Mouse (Mus musculus) midbrain, embryonic 10.5 days (tissue): ENCODE measurements around the gene Rrp7a. TPM values are rescaled to one million over a fixed set of nuclear protein-coding genes. Genes with fewer than 3 reads are reported as not detected.

Source experiments
- DNase-seq: peaks from one replicate; pipeline ENCODE4 v3.0.0-alpha.2; 2017; ENCODE audit warnings: low spot score
- H3K27ac ChIP-seq: fragments of 300-500 bp; sonication (generic); replicated peaks from 2 replicates; pipeline ENCODE4 v1.5.1; 2016; ENCODE audit warnings: mild to moderate bottlenecking
- H3K27me3 ChIP-seq: fragments of 300-500 bp; sonication (generic); 2 replicates; pipeline ENCODE4 v1.6.1; 2016; ENCODE audit warnings: low read depth, mild to moderate bottlenecking; ENCODE audit not compliant: poor library complexity, severe bottlenecking
- H3K36me3 ChIP-seq: fragments of 300-500 bp; sonication (generic); 2 replicates; pipeline ENCODE4 v1.6.1; 2016; ENCODE audit warnings: mild to moderate bottlenecking, moderate library complexity
- H3K4me1 ChIP-seq: fragments of 300-500 bp; sonication (generic); 2 replicates; pipeline ENCODE4 v1.6.1; 2016
- H3K4me3 ChIP-seq: fragments of 300-500 bp; sonication (generic); 2 replicates; pipeline ENCODE4 v1.5.1; 2016; ENCODE audit warnings: mild to moderate bottlenecking, moderate library complexity
- H3K9me3 ChIP-seq: fragments of 300-500 bp; sonication (generic); replicated peaks from 2 replicates; pipeline ENCODE4 v1.6.1; 2016; ENCODE audit warnings: mild to moderate bottlenecking
- WGBS: fragments of 180-500 bp; shearing (Covaris S2); methylation state at CpG from one replicate; pipeline ENCODE4 v1.1.7; 2016; 5-methylcytosine and 5-hydroxymethylcytosine counted together
- polyA plus RNA-seq: library from polyadenylated mRNA; unstranded; fragments of >200 nt; fragmentation: Nextera tagmentation; extraction: Ambion mirVana; gene quantifications from 2 replicates; pipeline ENCODE4 v1.2.1, GENCODE M21; 2016

The Rrp7a gene
- polyA plus RNA-seq, 1 experiment from 2014 or later: 91.4 TPM

DNA sequence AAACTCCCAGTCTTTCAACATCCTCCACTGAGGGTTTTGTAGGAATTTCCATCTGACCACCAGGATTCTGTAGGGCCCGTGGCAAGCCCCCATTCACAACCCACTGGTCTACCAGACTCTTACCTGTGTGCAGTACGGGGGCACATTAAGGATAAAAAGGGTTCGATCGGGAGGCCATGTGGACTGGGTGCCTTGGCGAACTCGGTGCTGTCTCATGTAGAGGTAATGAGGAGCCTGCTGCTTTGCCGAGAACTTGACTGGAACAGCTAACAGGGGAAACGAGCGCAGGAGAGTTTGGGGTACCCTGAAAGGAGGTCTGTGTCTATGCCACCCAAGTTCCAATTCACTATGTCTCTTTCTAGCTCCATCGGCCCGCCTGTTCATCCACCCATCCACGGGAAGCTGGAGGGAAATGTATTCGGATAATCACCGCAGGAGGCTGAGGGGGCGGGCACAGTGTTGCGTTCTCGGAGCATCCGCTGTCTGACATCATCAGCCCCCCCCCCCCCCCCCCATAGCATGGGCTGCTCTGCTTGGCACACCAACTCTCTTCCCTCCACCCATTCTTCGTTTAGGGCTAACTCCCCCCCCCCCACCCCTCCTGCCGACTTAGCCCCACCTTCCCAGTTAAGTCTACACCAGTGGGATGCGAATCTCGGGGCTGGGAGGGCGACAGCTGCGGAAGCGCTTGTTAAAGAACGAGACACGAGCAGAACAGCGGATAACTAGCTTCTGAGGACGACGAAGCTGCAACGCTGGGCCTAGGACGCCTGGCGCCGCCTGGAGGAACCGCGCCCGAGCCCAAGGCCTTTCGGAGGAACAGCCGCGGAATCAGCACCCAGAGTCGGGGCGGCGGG lies 664 bp downstream of the Rrp7a start:
- Histone ChIP-seq H3K9me3 (no peaks in the 10 kb centered on the region), H3K36me3 (peaks cover 54% of the 10 kb centered on the region), H3K27me3 (no peaks in the 10 kb centered on the region), H3K4me1 (peaks cover 14% of the 10 kb centered on the region), H3K27ac (peak overlapping the region; percentile 90), H3K4me3 (peak overlapping the region; percentile 94)
- DNase-seq: peak; percentile 63
- 4% methylated on average over 42 of the region's 43 CpGs for WGBS

- Histone ChIP-seq H3K27ac (no peak overlapping the region), H3K4me1 (peaks cover 38% of the 10 kb centered on the region), H3K9me3 (no peaks in the 10 kb centered on the region), H3K4me3 (no peak overlapping the region), H3K27me3 (no peaks in the 10 kb centered on the region), H3K36me3 (peaks cover 67% of the 10 kb centered on the region)
- 86% methylated on average over 7 of the region's 7 CpGs for WGBS
- DNase-seq: no peak
Observed at GRCm38 (mm10) chr15:83118360-83118759, 4.2 kb downstream of the Rrp7a start.

GRCm38 (mm10) chr15:83115071-83115470 lies 7.5 kb downstream of the Rrp7a start:
- WGBS: 42% methylated on average over 6 of the region's 6 CpGs
- H3K27ac ChIP-seq: peak overlapping the region; percentile 74
- no peaks in the 10 kb centered on the region for H3K9me3 ChIP-seq
- no peaks in the 10 kb centered on the region for H3K27me3 ChIP-seq
- peaks cover 40% of the 10 kb centered on the region for H3K4me1 ChIP-seq
- H3K36me3 ChIP-seq: peaks cover 63% of the 10 kb centered on the region
- DNase-seq: peak; percentile 50
- no peak overlapping the region for H3K4me3 ChIP-seq

GRCm38 (mm10) chr15:83114106-83114505 lies 8.5 kb downstream of the Rrp7a start:
- peaks cover 54% of the 10 kb centered on the region for H3K36me3 ChIP-seq
- WGBS: 84% methylated on average over 9 of the region's 9 CpGs

GRCm38 (mm10) chr15:83112898-83113297 lies 9.7 kb downstream of the Rrp7a start:
- DNase-seq: peak; percentile 65
- Histone ChIP-seq H3K4me3 (no peak overlapping the region), H3K27me3 (no peaks in the 10 kb centered on the region), H3K9me3 (no peaks in the 10 kb centered on the region), H3K4me1 (peaks cover 46% of the 10 kb centered on the region), H3K36me3 (peaks cover 42% of the 10 kb centered on the region), H3K27ac (peak overlapping the region; percentile 33; the same call in 1 of the 2 replicates)
- 21% methylated on average over 10 of the region's 11 CpGs for WGBS

More at GRCm38 (mm10) chr15:83114106-83114505, 8.5 kb downstream of the Rrp7a start:
- H3K27ac ChIP-seq: peak overlapping the region; percentile 59
- H3K27me3 ChIP-seq: no peaks in the 10 kb centered on the region
- DNase-seq: no peak
- H3K4me1 ChIP-seq: peaks cover 40% of the 10 kb centered on the region
- no peaks in the 10 kb centered on the region for H3K9me3 ChIP-seq
- no peak overlapping the region for H3K4me3 ChIP-seq

DNA sequence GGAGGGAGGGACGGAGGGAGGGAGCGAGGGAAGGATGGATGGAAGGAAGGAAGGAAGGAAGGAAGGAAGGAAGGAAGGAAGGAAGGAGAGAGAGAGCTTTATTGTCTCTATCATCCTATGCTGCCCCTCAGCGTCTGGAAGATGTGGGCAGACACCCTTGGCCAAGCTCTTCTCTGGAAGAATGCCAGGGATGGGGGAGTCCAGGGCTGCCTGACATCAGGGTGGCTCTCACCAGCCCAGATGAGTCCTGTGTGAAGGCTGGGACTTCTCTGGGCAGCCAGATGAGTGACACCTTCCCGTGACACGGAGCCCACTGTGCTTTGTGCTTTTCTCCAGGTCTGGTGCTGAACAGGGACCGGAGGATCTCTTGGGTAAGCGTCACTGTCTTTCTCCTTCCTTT lies 10.7 kb downstream of the Rrp7a start:
- Histone ChIP-seq H3K27me3 (no peaks in the 10 kb centered on the region), H3K27ac (no peak overlapping the region), H3K9me3 (no peaks in the 10 kb centered on the region), H3K36me3 (peaks cover 31% of the 10 kb centered on the region), H3K4me1 (peaks cover 56% of the 10 kb centered on the region), H3K4me3 (no peak overlapping the region)
- WGBS: 84% methylated on average over 7 of the region's 7 CpGs
- DNase-seq: no peak

DNA sequence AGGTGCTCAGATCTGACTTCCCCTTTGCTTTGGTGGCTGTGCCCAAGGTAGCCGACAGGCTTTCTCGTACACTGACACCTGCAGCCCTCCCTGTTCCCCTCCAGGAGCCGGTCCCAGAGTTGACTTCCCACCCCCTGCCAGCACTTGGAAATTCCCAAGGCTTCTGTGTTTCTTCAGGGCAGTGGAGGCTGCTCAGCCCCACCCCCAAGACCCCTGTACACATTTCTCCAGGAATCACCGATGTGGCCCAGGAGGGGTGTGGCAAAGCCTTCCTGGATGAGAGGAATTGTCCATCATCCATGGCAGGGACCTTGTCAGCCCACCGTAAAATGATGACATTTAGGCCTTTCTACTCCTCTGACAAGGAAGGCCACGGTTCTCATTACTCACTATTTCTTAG lies 11.3 kb downstream of the Rrp7a start:
- H3K9me3 ChIP-seq: no peaks in the 10 kb centered on the region
- H3K27me3 ChIP-seq: no peaks in the 10 kb centered on the region
- 71% methylated on average over 6 of the region's 6 CpGs for WGBS
- peaks cover 61% of the 10 kb centered on the region for H3K4me1 ChIP-seq
- DNase-seq: no peak
- H3K36me3 ChIP-seq: peaks cover 26% of the 10 kb centered on the region
- no peak overlapping the region for H3K4me3 ChIP-seq
- no peak overlapping the region for H3K27ac ChIP-seq

DNA sequence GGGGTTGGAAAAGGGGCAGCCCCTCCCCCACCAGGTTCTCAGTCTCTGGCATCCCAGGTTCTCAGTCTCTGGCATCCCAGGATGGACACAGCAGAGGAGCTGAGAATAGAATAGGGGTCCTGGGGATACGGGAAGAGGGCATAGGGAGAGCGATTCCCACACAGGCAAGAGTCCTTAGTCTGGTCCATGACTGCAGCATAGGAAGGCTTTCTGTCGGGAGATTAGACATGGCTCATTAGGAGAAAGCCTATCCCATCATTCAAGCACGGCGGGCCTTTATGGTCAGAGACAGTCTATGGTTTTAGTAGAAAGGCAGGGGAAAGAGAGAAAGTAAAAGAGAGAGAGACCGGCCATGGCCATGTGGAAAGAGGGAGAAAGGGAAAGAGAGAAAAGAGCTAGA lies 14.8 kb downstream of the Rrp7a start:
- peaks cover 42% of the 10 kb centered on the region for H3K4me1 ChIP-seq
- no peak for DNase-seq
- 27% methylated on average over 6 of the region's 6 CpGs for WGBS
- H3K27me3 ChIP-seq: peaks cover 1% of the 10 kb centered on the region; the same call in 1 of the 2 replicates
- H3K36me3 ChIP-seq: no peaks in the 10 kb centered on the region
- no peak overlapping the region for H3K4me3 ChIP-seq
- no peaks in the 10 kb centered on the region for H3K9me3 ChIP-seq
- peak overlapping the region; percentile 39 for H3K27ac ChIP-seq

DNA sequence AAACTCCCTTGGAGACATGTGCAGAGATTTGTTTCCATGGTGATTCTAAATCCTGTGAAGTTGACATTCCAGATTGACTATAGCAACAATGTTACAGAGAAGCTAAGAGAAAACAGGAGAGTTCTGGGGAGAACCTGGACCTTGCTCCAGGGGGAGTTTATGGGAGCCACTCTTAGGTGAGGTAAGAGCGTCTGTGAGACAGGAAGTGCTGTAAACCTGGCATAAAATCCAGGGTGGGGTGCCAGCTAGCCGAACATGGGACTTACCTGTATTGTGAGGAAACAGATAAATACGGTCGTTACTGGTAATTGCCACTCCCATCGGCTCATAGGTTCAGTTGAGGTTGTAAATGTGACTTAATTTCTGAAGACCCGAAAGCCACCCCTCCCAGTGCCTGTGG lies 16.2 kb downstream of the Rrp7a start:
- Histone ChIP-seq H3K4me3 (no peak overlapping the region), H3K4me1 (peaks cover 43% of the 10 kb centered on the region), H3K27ac (no peak overlapping the region), H3K36me3 (no peaks in the 10 kb centered on the region), H3K27me3 (peaks cover 14% of the 10 kb centered on the region; the same call in 1 of the 2 replicates), H3K9me3 (no peaks in the 10 kb centered on the region)
- DNase-seq: no peak
- WGBS: 86% methylated on average over 6 of the region's 6 CpGs

DNA sequence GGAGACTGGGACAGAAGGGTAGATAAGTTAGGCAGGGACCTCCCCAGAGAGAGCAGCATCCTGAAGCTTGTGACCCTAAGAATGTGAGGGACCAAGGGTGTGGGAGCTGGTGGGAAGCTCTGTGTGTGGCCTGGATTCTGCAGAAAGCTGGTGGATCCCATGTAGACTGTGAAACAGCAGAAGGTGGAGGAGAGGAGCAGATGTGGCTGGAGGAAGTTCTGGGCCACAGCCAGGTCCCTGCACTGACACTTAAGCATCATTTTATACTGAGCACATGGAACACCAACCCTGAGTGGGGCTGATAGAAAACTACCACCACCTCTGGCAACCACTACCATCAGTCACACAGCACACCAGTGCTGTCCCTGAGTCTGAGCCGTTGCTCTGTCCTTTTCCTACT lies 19.5 kb downstream of the Rrp7a start:
- H3K4me3 ChIP-seq: no peak overlapping the region
- peaks cover 58% of the 10 kb centered on the region for H3K4me1 ChIP-seq
- no peaks in the 10 kb centered on the region for H3K9me3 ChIP-seq
- no peak for DNase-seq
- WGBS: 79% methylated on average over 1 of the region's 1 CpGs
- H3K27me3 ChIP-seq: peaks cover 35% of the 10 kb centered on the region
- no peak overlapping the region for H3K27ac ChIP-seq
- H3K36me3 ChIP-seq: no peaks in the 10 kb centered on the region

- Histone ChIP-seq H3K4me3 (peak overlapping the region; percentile 63), H3K36me3 (no peaks in the 10 kb centered on the region), H3K27me3 (peaks cover 47% of the 10 kb centered on the region), H3K4me1 (peaks cover 41% of the 10 kb centered on the region), H3K27ac (peak overlapping the region; percentile 84), H3K9me3 (no peaks in the 10 kb centered on the region)
- DNase-seq: no peak
- WGBS: 4% methylated on average over 8 of the region's 8 CpGs
Observed at GRCm38 (mm10) chr15:83100332-83100662, 22.3 kb downstream of the Rrp7a start.

DNA sequence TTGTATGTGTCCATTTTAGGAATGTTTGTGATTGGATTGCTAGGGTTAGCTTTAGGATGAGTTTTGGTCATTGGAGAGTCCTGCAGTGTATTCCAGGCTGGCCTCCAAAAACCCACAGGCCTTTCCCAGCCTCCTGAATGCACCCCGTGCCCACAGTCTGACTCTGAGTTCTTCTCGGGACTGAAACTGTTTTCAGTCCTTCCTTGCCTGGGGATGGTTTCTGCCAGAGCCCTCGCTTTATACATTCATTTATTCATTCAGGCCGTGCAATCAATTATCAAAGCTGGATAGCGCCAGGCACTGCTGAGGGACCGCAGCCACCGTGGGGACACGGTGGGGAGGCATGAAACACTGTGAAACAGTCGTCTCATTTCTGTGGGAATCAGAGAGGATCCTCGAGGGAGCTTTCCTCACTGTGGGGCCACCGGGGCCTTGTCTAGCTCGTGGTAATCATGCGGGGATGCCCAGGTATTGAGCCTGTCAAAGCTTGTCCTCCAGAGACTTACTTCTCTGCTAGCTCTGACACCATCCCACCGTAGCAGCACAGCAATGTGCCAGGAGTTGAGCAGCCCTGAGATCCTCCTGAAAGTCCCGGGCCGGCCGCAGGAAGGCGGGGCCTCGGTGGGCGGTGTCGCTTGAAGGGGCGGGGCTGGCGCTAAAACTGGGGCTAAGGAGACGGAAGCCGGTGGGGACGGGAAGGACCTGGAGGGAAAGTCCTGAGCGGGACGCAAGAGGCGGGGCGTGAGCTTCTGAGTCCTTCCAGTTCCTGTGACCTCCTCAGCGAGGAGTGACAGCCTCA lies 22.9 kb downstream of the Rrp7a start:
- Histone ChIP-seq H3K9me3 (no peaks in the 10 kb centered on the region), H3K27ac (peak overlapping the region; percentile 84), H3K36me3 (no peaks in the 10 kb centered on the region), H3K4me3 (peak overlapping the region; percentile 63), H3K4me1 (peaks cover 41% of the 10 kb centered on the region), H3K27me3 (peaks cover 47% of the 10 kb centered on the region)
- WGBS: 3% methylated on average over 31 of the region's 31 CpGs
- DNase-seq: peak; percentile 90

DNA sequence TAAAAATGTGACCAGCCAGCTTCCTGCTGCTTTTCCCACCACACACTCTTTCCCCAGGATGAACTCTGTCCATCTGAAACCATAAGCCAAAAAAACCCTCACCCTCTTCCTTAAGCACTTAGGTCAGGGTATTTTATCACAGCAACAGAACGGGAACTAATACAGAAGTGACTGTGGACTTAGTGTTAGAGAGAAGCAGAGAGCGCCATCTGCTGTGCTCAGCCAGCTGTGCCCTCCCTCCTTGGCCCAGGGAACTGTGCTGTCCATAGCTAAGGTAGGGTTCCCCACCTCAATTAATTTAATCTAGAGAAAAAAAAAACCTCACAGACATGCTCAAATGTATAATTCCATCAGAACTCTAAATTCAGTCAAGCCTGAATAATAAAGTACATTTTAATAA lies 26.7 kb downstream of the Rrp7a start:
- peak; percentile 13 for DNase-seq
- WGBS: 37% methylated on average over 2 of the region's 2 CpGs

More for the DNA sequence above, 26.7 kb downstream of the Rrp7a start:
- Histone ChIP-seq H3K27ac (no peak overlapping the region), H3K4me1 (peaks cover 35% of the 10 kb centered on the region), H3K4me3 (no peak overlapping the region), H3K36me3 (no peaks in the 10 kb centered on the region), H3K9me3 (no peaks in the 10 kb centered on the region), H3K27me3 (peaks cover 36% of the 10 kb centered on the region)
